Mouse (Mus musculus) thymus, adult 2 months (tissue): ENCODE data around the gene Sugct.

Source experiments
- CTCF ChIP-seq: fragments of 200-500 bp; IDR thresholded peaks from 2 replicates; pipeline ENCODE4 v1.5.1; 2012; ENCODE audit warnings: mild to moderate bottlenecking, control low read depth, low read length, moderate library complexity, borderline replicate concordance; ENCODE audit not compliant: control insufficient read depth, poor library complexity, insufficient read depth; ENCODE audit errors: extremely low read depth
- POLR2A ChIP-seq: fragments of 200-500 bp; IDR thresholded peaks from 2 replicates; pipeline ENCODE4 v1.6.1; 2012; ENCODE audit warnings: mild to moderate bottlenecking, low read length, control low read depth, moderate library complexity; ENCODE audit not compliant: control insufficient read depth, poor library complexity, insufficient read depth; ENCODE audit errors: extremely low read depth

DNA sequence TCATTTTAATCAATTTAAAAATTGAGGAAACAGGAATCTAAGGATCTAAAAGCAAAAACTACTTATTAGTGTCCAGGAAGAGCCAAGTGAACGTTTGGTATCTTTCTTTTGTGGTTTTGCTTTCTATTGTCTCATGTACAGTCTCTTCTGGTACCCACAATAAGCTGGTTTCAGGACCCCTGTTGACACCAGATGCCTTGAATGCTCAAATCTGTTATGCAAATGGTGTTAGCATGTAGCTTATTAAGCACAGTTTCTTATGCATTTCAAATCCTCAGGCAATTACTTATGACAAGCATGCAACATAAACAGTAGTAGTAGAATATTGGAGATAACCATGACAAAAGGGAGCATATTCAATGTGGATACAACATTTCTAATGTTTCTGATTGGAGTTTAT, 407.0 kb downstream of the Sugct start:
- TF ChIP-seq CTCF = no peak
- TF ChIP-seq POLR2A = no peak
